Mouse (Mus musculus) lung, embryonic 15.5 days (tissue): ENCODE data around the gene Gab1. TPM values are rescaled to one million over a fixed set of nuclear protein-coding genes. Genes with fewer than 3 reads are reported as not detected.

Source experiments
- ATAC-seq: fragments of 200-750 bp; cut with Nextera tagmentation; 2 replicates; pipeline ENCODE4 v1.8.0; 2017; ENCODE audit warnings: moderate number of reproducible peaks, borderline replicate concordance; ENCODE audit not compliant: low FRiP score, low TSS enrichment; ENCODE audit errors: extremely low read depth
- H3K27ac ChIP-seq: fragments of 300-500 bp; sonication (generic); 2 replicates; pipeline ENCODE4 v1.5.1; 2015; ENCODE audit warnings: moderate library complexity, mild to moderate bottlenecking, inconsistent platforms
- H3K27me3 ChIP-seq: fragments of 300-500 bp; sonication (generic); 2 replicates; pipeline ENCODE4 v1.6.1; 2015; ENCODE audit warnings: inconsistent platforms
- H3K36me3 ChIP-seq: fragments of 300-500 bp; sonication (generic); 2 replicates; pipeline ENCODE4 v1.6.1; 2015; ENCODE audit warnings: inconsistent platforms
- H3K4me1 ChIP-seq: fragments of 300-500 bp; sonication (generic); 2 replicates; pipeline ENCODE4 v1.6.1; 2015; ENCODE audit warnings: inconsistent platforms
- H3K4me2 ChIP-seq: fragments of 300-500 bp; sonication (generic); 2 replicates; pipeline ENCODE4 v1.6.1; 2015; ENCODE audit warnings: inconsistent platforms, mild to moderate bottlenecking, moderate library complexity
- H3K4me3 ChIP-seq: fragments of 300-500 bp; sonication (generic); 2 replicates; pipeline ENCODE4 v1.5.1; 2015; ENCODE audit warnings: mild to moderate bottlenecking, inconsistent platforms
- H3K9ac ChIP-seq: fragments of 300-500 bp; sonication (generic); 2 replicates; pipeline ENCODE4 v1.6.1; 2015; ENCODE audit warnings: inconsistent platforms
- H3K9me3 ChIP-seq: fragments of 300-500 bp; sonication (generic); 2 replicates; pipeline ENCODE4 v1.6.1; 2016; ENCODE audit warnings: inconsistent platforms
- WGBS: fragments of 180-500 bp; shearing (Covaris S2); methylation state at CpG from one replicate; pipeline ENCODE4 v1.1.7; 2015; 5-methylcytosine and 5-hydroxymethylcytosine counted together
- polyA plus RNA-seq: library from polyadenylated mRNA; unstranded; fragments of >200 nt; fragmentation: Nextera tagmentation; extraction: Ambion mirVana; gene quantifications from 2 replicates; pipeline ENCODE4 v1.2.1, GENCODE M21; 2015

Gab1 gene
- polyA plus RNA-seq, 1 experiment from 2014 or later, result 22.2 TPM

GRCm38 (mm10) chr8:80899364-80899763 lies 19.0 kb upstream of the Gab1 start:
- peaks cover 15% of the 10 kb centered on the region for H3K4me1 ChIP-seq
- H3K4me3 ChIP-seq, result no peak overlapping the region
- ATAC-seq, result no peak
- no peaks in the 10 kb centered on the region for H3K27me3 ChIP-seq
- H3K27ac ChIP-seq, result no peak overlapping the region
- H3K9ac ChIP-seq, result no peak overlapping the region
- H3K4me2 ChIP-seq, result no peak overlapping the region
- H3K36me3 ChIP-seq, result no peaks in the 10 kb centered on the region
- no peaks in the 10 kb centered on the region for H3K9me3 ChIP-seq

- WGBS, result 53% methylated on average over 5 of the region's 5 CpGs
- peak; percentile 53; the same call in 1 of the 2 replicates for ATAC-seq
- Histone ChIP-seq H3K36me3 (no peaks in the 10 kb centered on the region), H3K9ac (no peak overlapping the region), H3K9me3 (no peaks in the 10 kb centered on the region), H3K4me2 (no peak overlapping the region), H3K27ac (peak overlapping the region; percentile 84), H3K4me1 (peaks cover 15% of the 10 kb centered on the region), H3K4me3 (no peak overlapping the region), H3K27me3 (no peaks in the 10 kb centered on the region)
These were observed 15.7 kb upstream of the Gab1 start for GRCm38 (mm10) chr8:80896026-80896425.

- no peak overlapping the region for H3K9ac ChIP-seq
- H3K27ac ChIP-seq, result peak overlapping the region; percentile 84
- H3K9me3 ChIP-seq, result no peaks in the 10 kb centered on the region
- H3K4me2 ChIP-seq, result peak overlapping the region; percentile 46
- H3K36me3 ChIP-seq, result no peaks in the 10 kb centered on the region
- ATAC-seq, result peak; percentile 79; the same call in 1 of the 2 replicates
- WGBS, result 11% methylated on average over 6 of the region's 6 CpGs
- no peak overlapping the region; the same call in 1 of the 2 replicates for H3K4me3 ChIP-seq
- peaks cover 15% of the 10 kb centered on the region for H3K4me1 ChIP-seq
- no peaks in the 10 kb centered on the region for H3K27me3 ChIP-seq
These were observed 15.1 kb upstream of the Gab1 start for GRCm38 (mm10) chr8:80895397-80895796.

GRCm38 (mm10) chr8:80894528-80894927 lies 14.2 kb upstream of the Gab1 start:
- Histone ChIP-seq H3K36me3 (no peaks in the 10 kb centered on the region), H3K27me3 (no peaks in the 10 kb centered on the region), H3K4me1 (peaks cover 15% of the 10 kb centered on the region), H3K4me3 (no peak overlapping the region), H3K4me2 (no peak overlapping the region), H3K27ac (peak overlapping the region; percentile 84; the same call in 1 of the 2 replicates), H3K9ac (no peak overlapping the region), H3K9me3 (no peaks in the 10 kb centered on the region)
- WGBS, result 72% methylated on average over 3 of the region's 3 CpGs
- ATAC-seq, result no peak

- Histone ChIP-seq H3K4me1 (peaks cover 28% of the 10 kb centered on the region), H3K27ac (peak overlapping the region; percentile 100), H3K9me3 (no peaks in the 10 kb centered on the region), H3K36me3 (no peaks in the 10 kb centered on the region), H3K4me3 (peak overlapping the region; percentile 92), H3K27me3 (no peaks in the 10 kb centered on the region), H3K4me2 (peak overlapping the region; percentile 76), H3K9ac (peak overlapping the region; percentile 95)
- peak; percentile 74 for ATAC-seq
- WGBS, result under 1% methylated on average over 82 of the region's 90 CpGs
These were observed 708 bp downstream of the Gab1 start for GRCm38 (mm10) chr8:80879426-80880195.

GRCm38 (mm10) chr8:80878801-80879425 lies 1.4 kb downstream of the Gab1 start:
- under 1% methylated on average over 26 of the region's 26 CpGs for WGBS
- H3K9me3 ChIP-seq, result no peaks in the 10 kb centered on the region
- peak overlapping the region; percentile 100 for H3K27ac ChIP-seq
- ATAC-seq, result no peak
- H3K27me3 ChIP-seq, result no peaks in the 10 kb centered on the region
- H3K9ac ChIP-seq, result peak overlapping the region; percentile 95
- H3K36me3 ChIP-seq, result no peaks in the 10 kb centered on the region
- H3K4me3 ChIP-seq, result peak overlapping the region; percentile 92
- H3K4me2 ChIP-seq, result peak overlapping the region; percentile 76
- peaks cover 32% of the 10 kb centered on the region for H3K4me1 ChIP-seq

- WGBS, result 30% methylated on average over 9 of the region's 9 CpGs
- Histone ChIP-seq H3K27ac (no peak overlapping the region), H3K27me3 (no peaks in the 10 kb centered on the region), H3K36me3 (no peaks in the 10 kb centered on the region), H3K9me3 (no peaks in the 10 kb centered on the region), H3K4me3 (peak overlapping the region; percentile 92), H3K4me2 (peak overlapping the region; percentile 76), H3K9ac (peak overlapping the region; percentile 95), H3K4me1 (peaks cover 33% of the 10 kb centered on the region)
- no peak for ATAC-seq
These were observed 2.2 kb downstream of the Gab1 start for GRCm38 (mm10) chr8:80878146-80878545.

GRCm38 (mm10) chr8:80875537-80875936 lies 4.8 kb downstream of the Gab1 start:
- Histone ChIP-seq H3K9me3 (no peaks in the 10 kb centered on the region), H3K4me1 (peaks cover 42% of the 10 kb centered on the region)

GRCm38 (mm10) chr8:80873723-80874427 lies 6.4 kb downstream of the Gab1 start:
- Histone ChIP-seq H3K27ac (no peak overlapping the region), H3K9me3 (no peaks in the 10 kb centered on the region), H3K4me2 (no peak overlapping the region), H3K4me3 (no peak overlapping the region), H3K36me3 (no peaks in the 10 kb centered on the region), H3K9ac (no peak overlapping the region), H3K4me1 (peaks cover 59% of the 10 kb centered on the region), H3K27me3 (no peaks in the 10 kb centered on the region)
- WGBS, result 63% methylated on average over 9 of the region's 10 CpGs
- ATAC-seq, result no peak

More at GRCm38 (mm10) chr8:80875537-80875936, 4.8 kb downstream of the Gab1 start:
- Histone ChIP-seq H3K27me3 (no peaks in the 10 kb centered on the region), H3K9ac (no peak overlapping the region), H3K36me3 (no peaks in the 10 kb centered on the region), H3K27ac (no peak overlapping the region), H3K4me2 (no peak overlapping the region), H3K4me3 (no peak overlapping the region)
- WGBS, result 82% methylated on average over 6 of the region's 6 CpGs
- ATAC-seq, result no peak

GRCm38 (mm10) chr8:80872688-80873087 lies 7.6 kb downstream of the Gab1 start:
- no peaks in the 10 kb centered on the region for H3K9me3 ChIP-seq
- H3K27ac ChIP-seq, result no peak overlapping the region
- no peak overlapping the region for H3K4me3 ChIP-seq
- H3K4me1 ChIP-seq, result peaks cover 63% of the 10 kb centered on the region
- no peak overlapping the region for H3K9ac ChIP-seq
- no peaks in the 10 kb centered on the region for H3K27me3 ChIP-seq
- 53% methylated on average over 4 of the region's 4 CpGs for WGBS
- H3K4me2 ChIP-seq, result no peak overlapping the region
- H3K36me3 ChIP-seq, result no peaks in the 10 kb centered on the region
- no peak for ATAC-seq

GRCm38 (mm10) chr8:80871400-80871799 lies 8.9 kb downstream of the Gab1 start:
- Histone ChIP-seq H3K27me3 (no peaks in the 10 kb centered on the region), H3K4me1 (peaks cover 59% of the 10 kb centered on the region), H3K36me3 (no peaks in the 10 kb centered on the region), H3K9ac (no peak overlapping the region), H3K4me3 (no peak overlapping the region), H3K27ac (peak overlapping the region; percentile 86; the same call in 1 of the 2 replicates), H3K4me2 (no peak overlapping the region), H3K9me3 (no peaks in the 10 kb centered on the region)
- no peak for ATAC-seq
- WGBS, result 82% methylated on average over 6 of the region's 6 CpGs
